In the genomic region with DNA sequence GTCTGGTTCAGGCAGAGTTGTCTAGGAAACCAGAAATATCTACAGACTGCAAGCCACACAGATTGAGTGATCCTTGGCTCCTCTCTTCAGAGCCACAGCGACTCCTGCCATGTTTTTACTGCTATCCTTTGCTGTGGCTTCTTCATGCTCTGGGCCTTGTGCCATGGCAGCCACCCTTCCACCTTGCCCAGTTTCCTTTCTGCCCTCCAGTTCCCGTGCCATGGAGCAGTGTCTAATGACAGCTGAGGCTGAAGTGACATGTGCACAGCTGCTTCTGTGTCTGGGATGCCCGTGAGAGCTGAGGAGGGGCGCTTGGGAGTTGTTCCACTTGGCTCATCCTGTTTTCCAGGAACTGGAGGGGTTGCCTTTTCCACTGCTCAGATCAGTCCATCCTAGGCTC, we compare ENCODE assay signal across 20 mouse cellular contexts.
A peak's percentile ranks its signal among the peaks of the same experiment; 100 is the strongest.
DNase-seq lines count a peak whose midpoint lies in the region; ATAC-seq and TF ChIP-seq lines count a peak whose summit lies in the region.
"Had no signal": no experiment of that assay in that cellular context is flagged by ENCODE, and none has a peak within 500 bp of the region (broad histone marks: within the 10 kb centered on the region; RNA-seq: fewer than 3 reads in every experiment).

No protein-coding gene starts in this region.

- no peak overlapping the region for H3K4me3 ChIP-seq in hindbrain, postnatal 0 days (ENCODE audit: low read length)
- H3K4me3 ChIP-seq in hindbrain, embryonic 13.5 days = no peak overlapping the region
- H3K4me3 ChIP-seq: embryonic facial prominence, embryonic 15.5 days; erythroblast, embryonic 14.5 days; heart, embryonic 13.5 days had no signal

- no peak overlapping the region for H3K4me2 ChIP-seq in hindbrain, postnatal 0 days (ENCODE audit: low read depth, low read length)
- H3K4me2 ChIP-seq in hindbrain, embryonic 13.5 days = no peak overlapping the region
- H3K4me2 ChIP-seq: embryonic facial prominence, embryonic 15.5 days; heart, embryonic 13.5 days had no signal

- ATAC-seq in hindbrain, postnatal 0 days = 0 out of 2 replicates have a peak, but pooled peaks have one; percentile 27
- no peak for ATAC-seq in hindbrain, embryonic 13.5 days (ENCODE audit: low FRiP score)
- ATAC-seq: CD4-positive, CD25-positive, alpha-beta regulatory T cell, adult 4 months; hindbrain, embryonic 16.5 days had no signal

- 41% methylated on average over 4 of the region's 4 CpGs for WGBS in hindbrain, postnatal 0 days
- WGBS in hindbrain, embryonic 13.5 days = 58% methylated on average over 4 of the region's 4 CpGs

- H3K36me3 ChIP-seq in hindbrain, postnatal 0 days (ENCODE audit: insufficient read depth, low read length) = no peaks in the 10 kb centered on the region
- H3K36me3 ChIP-seq in hindbrain, embryonic 13.5 days = no peaks in the 10 kb centered on the region
- H3K36me3 ChIP-seq: embryonic facial prominence, embryonic 15.5 days; G1E; heart, embryonic 13.5 days had no signal

- H3K4me1 ChIP-seq in hindbrain, postnatal 0 days (ENCODE audit: insufficient read depth, low read length) = peaks cover 4% of the 10 kb centered on the region; the same call in 1 of the 2 replicates
- peaks cover 14% of the 10 kb centered on the region for H3K4me1 ChIP-seq in hindbrain, embryonic 13.5 days (replicated peaks)

- no peak for TF ChIP-seq CTCF in hindbrain, postnatal 0 days (IDR thresholded peaks at IDR 0.05; ENCODE audit: low read depth)

- peak; percentile 74 to 81 for DNase-seq in cerebellum, postnatal 10 days
- DNase-seq in cerebellum, postnatal 4 days (ENCODE audit: low spot score in 2 of 2) = no peak
- peak; percentile 19 for DNase-seq in gastrocnemius, adult 18-20 months (ENCODE audit: low spot score)
- DNase-seq in gastrocnemius, postnatal 25 days = no peak
- DNase-seq in hindbrain, postnatal 0 days (ENCODE audit: low spot score) = peak; percentile 31
- DNase-seq in adipocyte (ENCODE audit: low spot score) = peak; percentile 32
- DNase-seq: adrenal gland, postnatal 10 days; B cell, adult 2 months; cerebellum, adult 11 months; cerebellum, adult 8-10 months; embryo, embryonic 11 days; heart, postnatal 36 days; kidney, adult 11 months had no signal

- no peaks in the 10 kb centered on the region for H3K27me3 ChIP-seq in hindbrain, postnatal 0 days (ENCODE audit: insufficient read depth, low read length)
- no peaks in the 10 kb centered on the region for H3K27me3 ChIP-seq in hindbrain, embryonic 13.5 days
- H3K27me3 ChIP-seq: embryonic facial prominence, embryonic 15.5 days had no signal

- no peaks in the 10 kb centered on the region for H3K9me3 ChIP-seq in hindbrain, postnatal 0 days (ENCODE audit: low read length)
- H3K9me3 ChIP-seq in hindbrain, embryonic 13.5 days = no peaks in the 10 kb centered on the region
- H3K9me3 ChIP-seq: embryonic facial prominence, embryonic 15.5 days; heart, embryonic 13.5 days had no signal

- peak overlapping the region; percentile 32; the same call in 1 of the 2 replicates for H3K27ac ChIP-seq in hindbrain, postnatal 0 days
- H3K27ac ChIP-seq in hindbrain, embryonic 13.5 days = no peak overlapping the region
- H3K27ac ChIP-seq: embryonic facial prominence, embryonic 15.5 days; heart, embryonic 13.5 days had no signal

- no peak overlapping the region for H3K9ac ChIP-seq in hindbrain, postnatal 0 days (replicated peaks; ENCODE audit: low read length)
- H3K9ac ChIP-seq in hindbrain, embryonic 13.5 days = no peak overlapping the region
- H3K9ac ChIP-seq: embryonic facial prominence, embryonic 15.5 days; heart, embryonic 13.5 days had no signal

Comparison
In these comparisons a context has a peak if more than half of its experiments do, and no peak if none do; other contexts are left out.
1. DNase-seq: peak in cerebellum, postnatal 10 days (2 of 2), gastrocnemius, adult 18-20 months (single experiment), hindbrain, postnatal 0 days (single experiment) and adipocyte (single experiment); none in cerebellum, postnatal 4 days (0 of 2) and gastrocnemius, postnatal 25 days (single experiment).